In the genomic region with DNA sequence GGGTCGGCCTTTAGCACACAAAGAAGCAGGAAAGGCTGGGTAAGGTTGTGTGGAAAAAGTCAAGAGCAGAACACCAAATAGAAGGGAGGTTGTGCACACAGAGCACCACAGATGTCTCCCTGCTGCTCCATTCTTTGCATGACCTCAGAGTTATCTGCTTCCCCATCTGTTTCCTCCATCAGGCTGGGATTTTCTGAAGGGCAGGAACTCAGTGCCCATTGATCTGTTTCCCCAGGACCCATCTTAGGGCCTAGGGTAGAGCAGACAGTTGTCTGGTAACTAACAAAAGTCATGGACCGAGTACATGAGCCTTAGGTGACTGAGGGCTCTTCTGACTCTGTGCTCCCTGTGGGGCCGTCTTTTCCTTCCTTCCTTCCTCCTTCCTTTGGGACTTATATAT, we compare ENCODE assay signal across 8 mouse cellular contexts. TPM values are rescaled to one million over a fixed set of nuclear protein-coding genes. Genes with fewer than 3 reads are reported as not detected.
A peak's percentile ranks its signal among the peaks of the same experiment; 100 is the strongest.
DNase-seq lines count a peak whose midpoint lies in the region; ATAC-seq lines count a peak whose summit lies in the region.

No protein-coding gene starts in this region.

- no peak overlapping the region for H3K4me3 ChIP-seq in heart, embryonic 15.5 days
- H3K4me3 ChIP-seq in midbrain, embryonic 12.5 days: no peak overlapping the region
- no peak overlapping the region for H3K4me3 ChIP-seq in midbrain, embryonic 11.5 days (ENCODE audit: low read depth, low read length)
- H3K4me3 ChIP-seq in forebrain, embryonic 16.5 days (replicated peaks; ENCODE audit: low read length): no peak overlapping the region

- H3K27me3 ChIP-seq in heart, embryonic 15.5 days: no peaks in the 10 kb centered on the region
- no peaks in the 10 kb centered on the region for H3K27me3 ChIP-seq in midbrain, embryonic 12.5 days
- no peaks in the 10 kb centered on the region for H3K27me3 ChIP-seq in midbrain, embryonic 11.5 days (ENCODE audit: control insufficient read depth, insufficient read depth, low read length)
- H3K27me3 ChIP-seq in forebrain, embryonic 16.5 days (replicated peaks; ENCODE audit: control insufficient read depth, insufficient read depth, low read length): no peaks in the 10 kb centered on the region

- H3K9ac ChIP-seq in heart, embryonic 15.5 days: no peak overlapping the region
- no peak overlapping the region for H3K9ac ChIP-seq in midbrain, embryonic 12.5 days (replicated peaks)
- no peak overlapping the region for H3K9ac ChIP-seq in midbrain, embryonic 11.5 days (ENCODE audit: low read length)
- H3K9ac ChIP-seq in forebrain, embryonic 16.5 days (replicated peaks; ENCODE audit: low read depth, low read length): no peak overlapping the region

- peaks cover 92% of the 10 kb centered on the region for H3K4me1 ChIP-seq in heart, embryonic 15.5 days (replicated peaks)
- H3K4me1 ChIP-seq in midbrain, embryonic 12.5 days: peaks cover 43% of the 10 kb centered on the region
- peaks cover 9% of the 10 kb centered on the region; the same call in 1 of the 2 replicates for H3K4me1 ChIP-seq in midbrain, embryonic 11.5 days (ENCODE audit: control insufficient read depth, insufficient read depth, low read length)
- peaks cover 31% of the 10 kb centered on the region for H3K4me1 ChIP-seq in forebrain, embryonic 16.5 days (replicated peaks; ENCODE audit: control insufficient read depth, insufficient read depth, low read length)

- no peak overlapping the region for H3K4me2 ChIP-seq in heart, embryonic 15.5 days
- H3K4me2 ChIP-seq in midbrain, embryonic 12.5 days (replicated peaks): no peak overlapping the region
- H3K4me2 ChIP-seq in midbrain, embryonic 11.5 days: no peak overlapping the region
- no peak overlapping the region for H3K4me2 ChIP-seq in forebrain, embryonic 16.5 days (ENCODE audit: low read length)

- no peak for ATAC-seq in heart, embryonic 15.5 days (replicated peaks; ENCODE audit: insufficient number of reproducible peaks, insufficient read depth, low FRiP score, low read depth)
- no peak for ATAC-seq in midbrain, embryonic 12.5 days (ENCODE audit: low FRiP score, low read depth)
- no peak for ATAC-seq in midbrain, embryonic 11.5 days (ENCODE audit: low FRiP score)
- no peak for ATAC-seq in forebrain, embryonic 16.5 days
- peak; percentile 38 for ATAC-seq in megakaryocyte progenitor cell, adult 5-6 weeks (replicated peaks; ENCODE audit: poor library complexity)

- DNase-seq in heart, adult 18-20 months: no peak
- no peak for DNase-seq in midbrain, embryonic 11.5 days (ENCODE audit: low spot score, missing footprints)
- DNase-seq in yolk sac, embryonic 10.5 days (ENCODE audit: low spot score): no peak
- DNase-seq in Muller cell, postnatal 12 days (ENCODE audit: inconsistent ontology term): no peak

- H3K36me3 ChIP-seq in heart, embryonic 15.5 days: 0 out of 2 replicates have a peak, but pooled peaks cover 3% of the 10 kb centered on the region
- peaks cover 45% of the 10 kb centered on the region for H3K36me3 ChIP-seq in midbrain, embryonic 12.5 days
- no peaks in the 10 kb centered on the region for H3K36me3 ChIP-seq in midbrain, embryonic 11.5 days (ENCODE audit: control insufficient read depth, insufficient read depth, low read length)
- H3K36me3 ChIP-seq in forebrain, embryonic 16.5 days (ENCODE audit: control insufficient read depth, insufficient read depth): peaks cover 3% of the 10 kb centered on the region; the same call in 1 of the 2 replicates

- 58% methylated on average over 3 of the region's 3 CpGs for WGBS in heart, embryonic 15.5 days
- WGBS in midbrain, embryonic 12.5 days: 82% methylated on average over 3 of the region's 3 CpGs
- WGBS in midbrain, embryonic 11.5 days: 85% methylated on average over 3 of the region's 3 CpGs
- 89% methylated on average over 3 of the region's 3 CpGs for WGBS in forebrain, embryonic 16.5 days

- H3K9me3 ChIP-seq in heart, embryonic 15.5 days (replicated peaks): no peaks in the 10 kb centered on the region
- no peaks in the 10 kb centered on the region for H3K9me3 ChIP-seq in midbrain, embryonic 12.5 days
- H3K9me3 ChIP-seq in midbrain, embryonic 11.5 days (ENCODE audit: control insufficient read depth, low read length): no peaks in the 10 kb centered on the region
- H3K9me3 ChIP-seq in forebrain, embryonic 16.5 days (ENCODE audit: control insufficient read depth, low read length): no peaks in the 10 kb centered on the region

- peak overlapping the region; percentile 74 for H3K27ac ChIP-seq in heart, embryonic 15.5 days
- 0 out of 2 replicates have a peak overlapping the region, but pooled peaks have one; percentile 5 for H3K27ac ChIP-seq in midbrain, embryonic 12.5 days (replicated peaks)
- H3K27ac ChIP-seq in midbrain, embryonic 11.5 days (ENCODE audit: low read depth, low read length): no peak overlapping the region
- peak overlapping the region; percentile 24; the same call in 1 of the 2 replicates for H3K27ac ChIP-seq in forebrain, embryonic 16.5 days (ENCODE audit: low read length)

RNA-seq across cellular contexts. Expression of a gene that starts 10.5 kb away (rescaled TPM):
- 25.3 and 32.7 TPM in 2 replicates for polyA plus RNA-seq in heart, embryonic 15.5 days (2015; fragmentation: Nextera tagmentation; extraction: Ambion mirVana)
- 10 to 100 TPM; 45.6 to 58.0 TPM for total RNA-seq in heart, adult 18-20 months (2021)
- 108 and 110 TPM in 2 replicates for polyA plus RNA-seq in midbrain, embryonic 12.5 days (2016; fragmentation: Nextera tagmentation; extraction: Ambion mirVana)
- polyA plus RNA-seq in midbrain, embryonic 11.5 days (2014; fragmentation: Nextera tagmentation; extraction: Ambion mirVana): 64.0 and 65.3 TPM in 2 replicates
- 83.2 and 84.4 TPM in 2 replicates for polyA plus RNA-seq in forebrain, embryonic 16.5 days (2015; fragmentation: Nextera tagmentation; extraction: Ambion mirVana)
- total RNA-seq in megakaryocyte progenitor cell, adult 5-6 weeks (2015): 5.8 and 9.7 TPM in 2 replicates
- 19.5 and 24.5 TPM in 2 replicates for total RNA-seq in megakaryocyte progenitor cell, adult 5-6 weeks (2017)
